Mouse (Mus musculus): ENCODE measurements around the gene Fignl1. TPM values are rescaled to one million over a fixed set of nuclear protein-coding genes. Genes with fewer than 3 reads are reported as not detected.
A peak's percentile ranks its signal among the peaks of the same experiment; 100 is the strongest.

The Fignl1 gene
- polyA plus RNA-seq, 1 experiment = 24.9 TPM

DNA sequence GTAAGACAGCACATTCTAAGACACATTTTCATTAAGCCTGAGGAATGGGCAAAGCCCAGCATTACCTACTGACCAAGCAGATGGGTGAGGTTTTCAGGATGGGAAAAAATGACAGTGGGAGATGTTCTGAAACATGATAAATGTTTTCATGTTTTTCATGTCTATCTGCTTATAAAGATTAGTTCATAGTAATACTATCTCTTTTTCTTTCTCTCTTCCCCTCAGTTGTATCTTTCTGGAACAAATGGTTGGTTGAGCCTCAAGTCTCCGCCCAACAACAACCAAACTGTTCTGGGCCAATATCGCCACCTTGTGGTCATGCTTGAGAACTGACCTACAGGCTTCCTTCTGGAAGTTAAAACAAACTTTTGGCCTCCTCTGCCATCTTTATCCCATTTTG, 66.1 kb downstream of the Fignl1 start:
- TF ChIP-seq CTCF (IDR thresholded peaks at IDR 0.05; ENCODE audit: control insufficient read depth, insufficient read depth, low read length) (peak; percentile 79), POLR2A (IDR thresholded peaks at IDR 0.05; ENCODE audit: borderline replicate concordance, control insufficient read depth, low read depth, low read length) (no peak)
- Histone ChIP-seq H3K4me3 (replicated peaks; ENCODE audit: control insufficient read depth, low read depth, low read length) (no peak overlapping the region), H3K4me1 (ENCODE audit: control insufficient read depth, insufficient read depth, low read length) (peaks cover 1% of the 10 kb centered on the region; the same call in 1 of the 2 replicates), H3K27ac (ENCODE audit: control insufficient read depth, insufficient read depth, low read depth, low read length, poor library complexity) (no peak overlapping the region)
- WGBS = 15% methylated on average over 2 of the region's 2 CpGs

DNA sequence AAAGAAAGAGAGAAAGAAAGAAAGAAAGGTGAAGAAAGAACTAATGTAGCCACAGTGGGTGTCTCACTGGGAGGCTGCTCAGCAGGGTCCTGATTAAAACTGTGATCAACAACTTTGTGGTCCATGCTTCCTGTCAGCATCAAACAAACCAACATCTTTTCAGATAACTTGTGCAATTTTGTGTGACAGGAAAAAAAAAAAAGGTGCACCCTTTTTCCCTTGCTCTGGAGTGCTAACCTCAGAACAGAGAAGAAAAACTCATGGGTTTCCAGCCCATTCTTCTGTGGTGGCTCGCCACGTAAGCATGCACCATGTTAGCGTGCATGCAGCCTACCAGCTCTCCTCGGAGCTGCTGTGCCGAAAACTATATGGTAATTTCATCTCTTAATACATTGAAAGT, 67.2 kb downstream of the Fignl1 start:
- peaks cover 1% of the 10 kb centered on the region; the same call in 1 of the 2 replicates for H3K4me1 ChIP-seq (ENCODE audit: control insufficient read depth, insufficient read depth, low read length)
- H3K4me3 ChIP-seq (replicated peaks; ENCODE audit: control insufficient read depth, low read depth, low read length) = no peak overlapping the region
- TF ChIP-seq POLR2A (IDR thresholded peaks at IDR 0.05; ENCODE audit: borderline replicate concordance, control insufficient read depth, low read depth, low read length) (no peak), CTCF (IDR thresholded peaks at IDR 0.05; ENCODE audit: control insufficient read depth, insufficient read depth, low read length) (no peak)
- H3K27ac ChIP-seq (ENCODE audit: control insufficient read depth, insufficient read depth, low read depth, low read length, poor library complexity) = no peak overlapping the region
- 65% methylated on average over 5 of the region's 5 CpGs for WGBS

DNA sequence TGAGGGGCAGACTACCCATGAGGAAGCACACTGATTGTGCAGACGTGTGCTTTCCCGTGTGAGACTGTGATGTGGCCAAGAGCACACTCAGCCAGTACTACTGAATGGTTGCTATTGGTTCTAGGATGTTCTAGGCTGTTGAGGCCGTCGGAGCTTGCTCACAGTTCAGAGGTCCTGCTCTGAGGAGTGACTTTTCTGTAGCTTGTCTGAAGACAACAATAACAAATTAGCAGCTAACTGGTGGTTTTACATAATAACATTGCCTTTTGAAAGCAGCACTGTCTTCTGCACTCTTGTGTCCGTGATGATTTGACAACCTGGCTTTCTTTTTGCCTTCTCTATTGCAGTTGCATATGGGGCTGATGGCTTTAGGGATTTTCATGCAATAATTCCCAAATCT, 68.2 kb downstream of the Fignl1 start:
- TF ChIP-seq CTCF (IDR thresholded peaks at IDR 0.05; ENCODE audit: control insufficient read depth, insufficient read depth, low read length) (no peak), POLR2A (IDR thresholded peaks at IDR 0.05; ENCODE audit: borderline replicate concordance, control insufficient read depth, low read depth, low read length) (no peak)
- peaks cover 5% of the 10 kb centered on the region; the same call in 1 of the 2 replicates for H3K4me1 ChIP-seq (ENCODE audit: control insufficient read depth, insufficient read depth, low read length)
- H3K27ac ChIP-seq (ENCODE audit: control insufficient read depth, insufficient read depth, low read depth, low read length, poor library complexity) = no peak overlapping the region
- WGBS = 56% methylated on average over 5 of the region's 5 CpGs
- no peak overlapping the region for H3K4me3 ChIP-seq (replicated peaks; ENCODE audit: control insufficient read depth, low read depth, low read length)

DNA sequence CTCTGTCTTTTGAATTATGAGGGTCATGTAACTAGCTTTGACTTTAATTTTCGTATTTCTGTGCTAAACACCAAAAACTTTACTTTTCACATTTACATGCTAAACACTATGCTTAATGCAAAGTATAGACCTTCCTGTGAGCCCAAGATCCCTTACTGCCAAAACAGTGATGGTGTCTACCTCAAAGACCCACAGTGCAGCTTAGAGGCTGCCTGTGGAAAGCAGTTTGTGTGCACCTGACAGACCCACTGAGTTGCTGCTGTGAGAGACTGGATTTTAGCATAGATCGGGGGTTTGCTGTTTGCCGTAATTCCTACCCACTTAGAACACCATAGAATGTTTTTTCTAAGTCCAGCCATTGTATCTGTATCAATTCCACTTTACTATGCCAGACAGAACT, 69.7 kb downstream of the Fignl1 start:
- H3K27ac ChIP-seq (ENCODE audit: control insufficient read depth, insufficient read depth, low read depth, low read length, poor library complexity) = no peak overlapping the region
- peaks cover 11% of the 10 kb centered on the region; the same call in 1 of the 2 replicates for H3K4me1 ChIP-seq (ENCODE audit: control insufficient read depth, insufficient read depth, low read length)
- H3K4me3 ChIP-seq (replicated peaks; ENCODE audit: control insufficient read depth, low read depth, low read length) = no peak overlapping the region
- TF ChIP-seq POLR2A (IDR thresholded peaks at IDR 0.05; ENCODE audit: borderline replicate concordance, control insufficient read depth, low read depth, low read length) = no peak
- TF ChIP-seq CTCF (IDR thresholded peaks at IDR 0.05; ENCODE audit: control insufficient read depth, insufficient read depth, low read length) = no peak
- 90% methylated on average over 3 of the region's 3 CpGs for WGBS

DNA sequence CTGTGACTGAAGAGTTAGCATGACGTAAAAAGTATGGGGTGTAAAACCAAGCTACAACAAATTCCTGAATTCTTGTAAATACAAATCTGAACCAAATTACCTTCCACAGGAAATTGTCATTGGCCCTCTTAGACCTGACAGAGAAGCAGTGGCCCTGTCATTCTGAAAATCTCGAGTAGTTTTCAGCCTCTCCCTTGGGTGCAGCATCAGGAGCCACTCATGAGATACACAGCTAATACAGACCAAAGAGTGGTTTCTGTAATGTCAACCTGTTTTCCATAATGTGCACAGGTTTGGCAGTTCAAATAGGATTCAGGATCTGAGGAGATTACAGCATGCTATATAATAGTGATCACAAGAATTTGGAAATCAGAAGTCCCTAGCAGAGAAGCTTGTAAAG, 71.2 kb downstream of the Fignl1 start:
- no peak for TF ChIP-seq POLR2A (IDR thresholded peaks at IDR 0.05; ENCODE audit: borderline replicate concordance, control insufficient read depth, low read depth, low read length)
- no peak for TF ChIP-seq CTCF (IDR thresholded peaks at IDR 0.05; ENCODE audit: control insufficient read depth, insufficient read depth, low read length)
- peaks cover 16% of the 10 kb centered on the region; the same call in 1 of the 2 replicates for H3K4me1 ChIP-seq (ENCODE audit: control insufficient read depth, insufficient read depth, low read length)
- WGBS = 65% methylated on average over 2 of the region's 2 CpGs
- H3K27ac ChIP-seq (ENCODE audit: control insufficient read depth, insufficient read depth, low read depth, low read length, poor library complexity) = no peak overlapping the region
- no peak overlapping the region for H3K4me3 ChIP-seq (replicated peaks; ENCODE audit: control insufficient read depth, low read depth, low read length)

Other genes with a start within 250 kb of the Fignl1 start
- not detected in 2 replicates for gene 4930512M02Rik, start 181.1 kb downstream of the Fignl1 start, polyA plus RNA-seq (2011; ENCODE audit: insufficient read depth, insufficient read length, low replicate concordance, missing spikeins)
- 32.8 and 38.1 TPM in 2 replicates for gene Ikzf1, start 124.0 kb downstream of the Fignl1 start, polyA plus RNA-seq (2011; ENCODE audit: insufficient read depth, insufficient read length, low replicate concordance, missing spikeins)
- 1.6 and 2.0 TPM in 2 replicates for gene Ddc, start 89.2 kb upstream of the Fignl1 start, polyA plus RNA-seq (2011; ENCODE audit: insufficient read depth, insufficient read length, low replicate concordance, missing spikeins)
- 3.0 and 17.0 TPM in 2 replicates for gene Grb10, start 229.7 kb upstream of the Fignl1 start, polyA plus RNA-seq (2011; ENCODE audit: insufficient read depth, insufficient read length, low replicate concordance, missing spikeins)